Mouse (Mus musculus) kidney, embryonic 15.5 days (tissue): Measurements from ENCODE around the gene Lipc. TPM values are rescaled to one million over a fixed set of nuclear protein-coding genes. Genes with fewer than 3 reads are reported as not detected.

Source experiments
- ATAC-seq: fragments of 200-750 bp; cut with Nextera tagmentation; replicated peaks from 2 replicates; pipeline ENCODE4 v1.8.0; 2017; ENCODE audit warnings: moderate TSS enrichment; ENCODE audit not compliant: low FRiP score
- H3K27ac ChIP-seq: fragments of 300-500 bp; sonication (generic); 2 replicates; pipeline ENCODE4 v1.5.1; 2015; ENCODE audit warnings: mild to moderate bottlenecking, inconsistent platforms
- H3K27me3 ChIP-seq: fragments of 300-500 bp; sonication (generic); 2 replicates; pipeline ENCODE4 v1.6.1; 2015; ENCODE audit warnings: inconsistent platforms
- H3K36me3 ChIP-seq: fragments of 300-500 bp; sonication (generic); 2 replicates; pipeline ENCODE4 v1.6.1; 2015; ENCODE audit warnings: inconsistent platforms
- H3K4me1 ChIP-seq: fragments of 300-500 bp; sonication (generic); 2 replicates; pipeline ENCODE4 v1.6.1; 2015; ENCODE audit warnings: inconsistent platforms
- H3K4me2 ChIP-seq: fragments of 300-500 bp; sonication (generic); 2 replicates; pipeline ENCODE4 v1.6.1; 2015; ENCODE audit warnings: moderate library complexity, mild to moderate bottlenecking, inconsistent platforms
- H3K4me3 ChIP-seq: fragments of 300-500 bp; sonication (generic); replicated peaks from 2 replicates; pipeline ENCODE4 v1.5.1; 2015; ENCODE audit warnings: mild to moderate bottlenecking, inconsistent platforms
- H3K9ac ChIP-seq: fragments of 300-500 bp; sonication (generic); 2 replicates; pipeline ENCODE4 v1.6.1; 2015; ENCODE audit warnings: mild to moderate bottlenecking, inconsistent platforms
- H3K9me3 ChIP-seq: fragments of 300-500 bp; sonication (generic); replicated peaks from 2 replicates; pipeline ENCODE4 v1.6.1; 2016; ENCODE audit warnings: inconsistent platforms
- WGBS: fragments of 180-500 bp; shearing (Covaris S2); methylation state at CpG from one replicate; pipeline ENCODE4 v1.1.7; 2015; ENCODE audit warnings: mixed read lengths; 5-methylcytosine and 5-hydroxymethylcytosine counted together
- polyA plus RNA-seq: library from polyadenylated mRNA; unstranded; fragments of >200 nt; fragmentation: Nextera tagmentation; extraction: Ambion mirVana; gene quantifications from 2 replicates; pipeline ENCODE4 v1.2.1, GENCODE M21; 2015

The Lipc gene
- polyA plus RNA-seq, 1 experiment from 2014 or later, result 1.1 TPM

DNA sequence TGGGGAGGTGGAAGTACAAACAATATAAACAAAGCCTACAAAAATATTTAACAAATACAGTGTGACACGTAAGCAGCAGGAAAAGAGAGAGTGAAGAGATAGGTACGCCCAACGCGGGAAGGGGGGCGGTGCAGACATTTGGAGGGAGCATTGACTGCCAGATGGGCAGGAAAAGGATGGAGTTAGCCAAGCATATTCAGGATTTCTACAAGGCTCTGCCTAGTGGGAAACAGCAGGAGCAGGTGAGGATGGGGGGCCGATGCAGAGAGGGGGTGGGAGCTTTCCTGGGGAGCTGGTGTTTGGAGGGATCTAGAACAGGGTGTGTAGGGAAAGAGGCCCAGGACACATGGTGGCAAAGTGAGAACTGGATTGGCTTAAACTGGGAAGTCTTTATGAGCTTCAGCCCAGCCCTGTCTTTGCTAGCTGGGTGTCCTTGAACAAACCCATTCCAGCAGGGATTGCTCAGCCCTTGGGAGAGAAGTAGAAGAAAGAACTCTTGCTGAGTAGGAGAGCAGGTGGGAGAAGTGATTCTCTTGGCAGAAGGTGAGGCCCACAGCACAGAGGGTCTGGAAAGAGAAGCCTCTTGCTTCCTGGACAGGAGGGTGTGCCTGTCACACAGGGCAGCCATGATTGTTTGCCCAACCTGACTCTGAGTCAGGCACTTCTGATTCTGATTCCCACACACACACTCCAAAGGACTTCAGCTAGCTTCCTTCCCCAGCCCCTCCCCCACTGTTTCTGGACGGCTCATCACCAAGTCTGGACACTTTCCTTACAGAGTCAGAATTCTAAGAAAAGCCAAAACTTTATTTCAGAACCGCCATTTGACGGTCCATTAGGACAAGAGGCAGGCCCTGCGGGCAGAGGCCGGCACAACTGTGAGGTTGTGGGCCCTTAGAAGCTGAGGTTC, 49.0 kb downstream of the Lipc start:
- Histone ChIP-seq H3K9ac (no peak overlapping the region), H3K4me1 (no peaks in the 10 kb centered on the region), H3K36me3 (no peaks in the 10 kb centered on the region), H3K4me2 (no peak overlapping the region), H3K9me3 (no peaks in the 10 kb centered on the region), H3K27me3 (no peaks in the 10 kb centered on the region), H3K27ac (no peak overlapping the region), H3K4me3 (no peak overlapping the region)
- no peak for ATAC-seq
- WGBS, result 93% methylated on average over 11 of the region's 11 CpGs

DNA sequence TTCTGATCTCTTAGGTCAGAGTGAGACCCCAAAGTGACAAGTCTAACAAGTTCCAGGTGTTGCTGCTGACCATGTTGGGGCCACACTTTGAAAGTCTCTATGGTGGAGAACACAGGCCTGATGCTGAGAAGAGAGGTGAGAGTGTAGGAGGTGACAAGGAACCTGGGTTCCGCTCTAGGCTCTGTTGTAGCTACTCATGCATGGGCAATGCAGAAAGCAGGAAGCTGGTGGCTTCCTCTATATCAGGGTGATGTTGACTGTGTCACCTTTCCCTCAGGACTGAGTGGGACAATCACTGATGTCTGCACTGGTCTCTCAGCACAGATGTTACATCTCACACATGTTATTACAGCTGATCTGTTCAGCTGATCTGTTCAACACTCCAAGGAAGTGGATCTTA, 57.8 kb downstream of the Lipc start:
- peaks cover 26% of the 10 kb centered on the region for H3K4me1 ChIP-seq
- no peak overlapping the region for H3K9ac ChIP-seq
- WGBS, result 77% methylated on average over 1 of the region's 1 CpGs
- no peak overlapping the region for H3K4me3 ChIP-seq
- no peaks in the 10 kb centered on the region for H3K27me3 ChIP-seq
- H3K9me3 ChIP-seq, result no peaks in the 10 kb centered on the region
- H3K27ac ChIP-seq, result 0 out of 2 replicates have a peak overlapping the region, but pooled peaks have one; percentile 35
- no peaks in the 10 kb centered on the region for H3K36me3 ChIP-seq
- ATAC-seq, result no peak; the same call in 1 of the 2 replicates
- H3K4me2 ChIP-seq, result no peak overlapping the region

GRCm38 (mm10) chr9:70893526-70893925, 58.5 kb downstream of the Lipc start:
- H3K27ac ChIP-seq, result 0 out of 2 replicates have a peak overlapping the region, but pooled peaks have one; percentile 35

DNA sequence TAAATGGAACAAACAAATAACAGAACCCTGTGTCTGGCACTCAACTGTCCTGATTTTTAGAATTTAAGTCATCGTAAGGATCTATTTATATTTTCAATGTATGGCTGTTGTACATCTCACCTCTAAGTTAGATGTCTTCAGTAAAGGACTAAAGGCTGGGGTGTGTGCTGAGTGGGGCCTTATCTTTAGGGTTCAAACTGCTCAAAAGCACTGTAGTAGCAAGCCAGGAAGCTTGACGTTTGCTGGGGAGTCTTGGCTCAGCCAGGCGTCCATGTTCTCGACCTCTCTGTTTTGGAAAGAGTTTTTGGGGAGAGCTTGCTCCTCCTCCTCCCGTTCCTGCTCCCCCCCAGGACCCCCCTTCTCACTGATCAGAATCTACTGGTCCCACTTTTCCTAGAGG, 59.4 kb downstream of the Lipc start:
- H3K4me1 ChIP-seq, result peaks cover 28% of the 10 kb centered on the region
- no peak overlapping the region for H3K27ac ChIP-seq
- H3K4me3 ChIP-seq, result no peak overlapping the region
- no peak for ATAC-seq
- WGBS, result 82% methylated on average over 5 of the region's 5 CpGs
- H3K4me2 ChIP-seq, result no peak overlapping the region
- no peaks in the 10 kb centered on the region for H3K27me3 ChIP-seq
- no peaks in the 10 kb centered on the region for H3K9me3 ChIP-seq
- no peak overlapping the region for H3K9ac ChIP-seq
- no peaks in the 10 kb centered on the region for H3K36me3 ChIP-seq

More at GRCm38 (mm10) chr9:70893526-70893925, 58.5 kb downstream of the Lipc start:
- no peak for ATAC-seq
- Histone ChIP-seq H3K36me3 (no peaks in the 10 kb centered on the region), H3K27me3 (no peaks in the 10 kb centered on the region), H3K4me2 (no peak overlapping the region), H3K9ac (no peak overlapping the region), H3K4me1 (peaks cover 28% of the 10 kb centered on the region), H3K9me3 (no peaks in the 10 kb centered on the region), H3K4me3 (no peak overlapping the region)
- WGBS, result 33% methylated on average over 3 of the region's 3 CpGs

GRCm38 (mm10) chr9:70891431-70892133, 60.4 kb downstream of the Lipc start:
- ATAC-seq, result no peak
- Histone ChIP-seq H3K4me2 (no peak overlapping the region), H3K9ac (no peak overlapping the region), H3K27me3 (no peaks in the 10 kb centered on the region), H3K9me3 (no peaks in the 10 kb centered on the region), H3K4me1 (peaks cover 28% of the 10 kb centered on the region), H3K36me3 (no peaks in the 10 kb centered on the region), H3K4me3 (no peak overlapping the region), H3K27ac (peak overlapping the region; percentile 54)
- 46% methylated on average over 8 of the region's 8 CpGs for WGBS

- 86% methylated on average over 7 of the region's 7 CpGs for WGBS
- Histone ChIP-seq H3K36me3 (no peaks in the 10 kb centered on the region), H3K27ac (no peak overlapping the region; the same call in 1 of the 2 replicates), H3K4me2 (no peak overlapping the region), H3K4me1 (peaks cover 28% of the 10 kb centered on the region), H3K4me3 (no peak overlapping the region), H3K9ac (no peak overlapping the region), H3K27me3 (no peaks in the 10 kb centered on the region), H3K9me3 (no peaks in the 10 kb centered on the region)
- no peak for ATAC-seq
Observed at GRCm38 (mm10) chr9:70890736-70891135, 61.3 kb downstream of the Lipc start.

- H3K4me3 ChIP-seq, result no peak overlapping the region
- H3K27ac ChIP-seq, result peak overlapping the region; percentile 43
- peaks cover 22% of the 10 kb centered on the region for H3K4me1 ChIP-seq
- no peak overlapping the region for H3K4me2 ChIP-seq
- no peak; the same call in 1 of the 2 replicates for ATAC-seq
- no peak overlapping the region for H3K9ac ChIP-seq
- 56% methylated on average over 4 of the region's 4 CpGs for WGBS
- H3K27me3 ChIP-seq, result no peaks in the 10 kb centered on the region
- no peaks in the 10 kb centered on the region for H3K36me3 ChIP-seq
- no peaks in the 10 kb centered on the region for H3K9me3 ChIP-seq
Observed at GRCm38 (mm10) chr9:70888969-70889368, 63.1 kb downstream of the Lipc start.

DNA sequence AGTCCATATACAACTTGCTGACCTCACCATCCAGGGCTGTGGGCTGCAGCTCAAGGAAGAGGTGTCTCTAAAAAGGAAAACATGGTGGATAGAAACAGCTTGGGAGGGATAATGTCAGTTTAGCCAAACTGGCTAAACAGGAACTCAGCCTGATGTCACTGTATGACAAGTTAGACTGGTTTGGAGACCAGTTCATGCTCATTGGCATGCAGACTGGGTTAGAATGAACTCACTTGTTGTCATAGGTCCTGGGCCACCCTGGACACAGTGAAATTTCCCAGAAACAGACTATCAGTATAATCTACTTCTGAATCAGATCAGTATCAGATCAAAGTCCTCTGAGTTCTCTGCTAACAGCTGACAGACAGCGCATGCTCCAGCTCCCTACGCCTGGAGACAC, 63.5 kb downstream of the Lipc start:
- no peaks in the 10 kb centered on the region for H3K36me3 ChIP-seq
- no peaks in the 10 kb centered on the region for H3K9me3 ChIP-seq
- no peak overlapping the region for H3K9ac ChIP-seq
- WGBS, result 77% methylated on average over 2 of the region's 2 CpGs
- H3K4me2 ChIP-seq, result no peak overlapping the region
- peak overlapping the region; percentile 43 for H3K27ac ChIP-seq
- H3K4me1 ChIP-seq, result peaks cover 18% of the 10 kb centered on the region
- no peaks in the 10 kb centered on the region for H3K27me3 ChIP-seq
- ATAC-seq, result no peak
- H3K4me3 ChIP-seq, result no peak overlapping the region

GRCm38 (mm10) chr9:70881982-70882381, 70.0 kb downstream of the Lipc start:
- ATAC-seq, result no peak
- H3K36me3 ChIP-seq, result no peaks in the 10 kb centered on the region
- no peak overlapping the region for H3K4me3 ChIP-seq
- WGBS, result 42% methylated on average over 5 of the region's 5 CpGs
- H3K9me3 ChIP-seq, result no peaks in the 10 kb centered on the region
- no peak overlapping the region for H3K9ac ChIP-seq
- no peaks in the 10 kb centered on the region; the same call in 1 of the 2 replicates for H3K4me1 ChIP-seq
- no peaks in the 10 kb centered on the region for H3K27me3 ChIP-seq
- H3K27ac ChIP-seq, result no peak overlapping the region
- H3K4me2 ChIP-seq, result no peak overlapping the region

DNA sequence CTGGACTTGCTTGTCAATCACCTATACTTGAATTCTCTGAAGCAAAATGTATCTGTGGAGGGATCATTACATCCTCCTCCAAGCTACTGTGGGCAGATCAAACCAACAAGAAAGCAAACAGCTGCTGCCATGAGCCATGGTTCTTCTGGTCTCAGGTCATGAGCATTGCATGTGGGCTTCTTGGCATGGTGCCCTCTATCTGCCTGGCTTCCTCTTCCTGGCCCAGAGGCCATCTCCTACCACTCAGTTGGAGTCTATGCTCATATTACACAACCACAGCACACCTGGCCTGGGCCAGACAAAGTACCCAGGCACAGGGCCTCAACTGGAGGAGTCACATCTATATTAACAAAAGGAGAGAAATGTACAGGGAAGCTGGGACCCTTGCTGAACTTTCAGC, 73.2 kb downstream of the Lipc start:
- H3K4me3 ChIP-seq, result no peak overlapping the region
- H3K9ac ChIP-seq, result no peak overlapping the region
- no peak for ATAC-seq
- H3K36me3 ChIP-seq, result no peaks in the 10 kb centered on the region
- H3K4me2 ChIP-seq, result no peak overlapping the region
- no peak overlapping the region for H3K27ac ChIP-seq
- no peaks in the 10 kb centered on the region for H3K27me3 ChIP-seq
- no peaks in the 10 kb centered on the region for H3K9me3 ChIP-seq
- H3K4me1 ChIP-seq, result peaks cover 16% of the 10 kb centered on the region

- H3K4me1 ChIP-seq, result peaks cover 16% of the 10 kb centered on the region
- ATAC-seq, result no peak
- no peaks in the 10 kb centered on the region for H3K36me3 ChIP-seq
- no peak overlapping the region for H3K9ac ChIP-seq
- H3K27ac ChIP-seq, result no peak overlapping the region
- H3K4me3 ChIP-seq, result no peak overlapping the region
- WGBS, result 86% methylated on average over 5 of the region's 5 CpGs
- H3K4me2 ChIP-seq, result no peak overlapping the region
- H3K27me3 ChIP-seq, result no peaks in the 10 kb centered on the region
- no peaks in the 10 kb centered on the region for H3K9me3 ChIP-seq
Observed at GRCm38 (mm10) chr9:70878157-70878556, 73.9 kb downstream of the Lipc start.

GRCm38 (mm10) chr9:70875490-70875889, 76.5 kb downstream of the Lipc start:
- H3K27ac ChIP-seq, result peak overlapping the region; percentile 88

More at GRCm38 (mm10) chr9:70875490-70875889, 76.5 kb downstream of the Lipc start:
- Histone ChIP-seq H3K27me3 (no peaks in the 10 kb centered on the region), H3K4me1 (peaks cover 16% of the 10 kb centered on the region), H3K36me3 (no peaks in the 10 kb centered on the region), H3K9me3 (no peaks in the 10 kb centered on the region), H3K4me3 (no peak overlapping the region), H3K4me2 (no peak overlapping the region), H3K9ac (no peak overlapping the region)
- WGBS, result 37% methylated on average over 4 of the region's 4 CpGs
- peak; percentile 88 for ATAC-seq
